Mouse (Mus musculus): ENCODE measurements around the gene Sertad1. TPM values are rescaled to one million over a fixed set of nuclear protein-coding genes. Genes with fewer than 3 reads are reported as not detected.

The Sertad1 gene
- polyA plus RNA-seq, 1 experiment from 2014 or later, result 35.6 TPM

GRCm38 (mm10) chr7:27479750-27480149, 7.0 kb upstream of the Sertad1 start:
- Histone ChIP-seq H3K27me3 (ENCODE audit: control insufficient read depth, insufficient read depth, low read length) (no peaks in the 10 kb centered on the region), H3K9me3 (ENCODE audit: control insufficient read depth, low read length) (no peaks in the 10 kb centered on the region), H3K36me3 (ENCODE audit: control insufficient read depth, insufficient read depth, low read length) (peaks cover 14% of the 10 kb centered on the region), H3K4me3 (ENCODE audit: low read length) (no peak overlapping the region), H3K4me1 (ENCODE audit: control insufficient read depth, insufficient read depth, low read length) (peaks cover 16% of the 10 kb centered on the region), H3K27ac (ENCODE audit: low read depth, low read length) (peak overlapping the region; percentile 42; the same call in 1 of the 2 replicates), H3K4me2 (replicated peaks; ENCODE audit: low read depth, low read length) (no peak overlapping the region), H3K9ac (ENCODE audit: low read depth, low read length) (no peak overlapping the region)
- no peak for ATAC-seq (ENCODE audit: low FRiP score, low TSS enrichment)
- 45% methylated on average over 1 of the region's 1 CpGs for WGBS

DNA sequence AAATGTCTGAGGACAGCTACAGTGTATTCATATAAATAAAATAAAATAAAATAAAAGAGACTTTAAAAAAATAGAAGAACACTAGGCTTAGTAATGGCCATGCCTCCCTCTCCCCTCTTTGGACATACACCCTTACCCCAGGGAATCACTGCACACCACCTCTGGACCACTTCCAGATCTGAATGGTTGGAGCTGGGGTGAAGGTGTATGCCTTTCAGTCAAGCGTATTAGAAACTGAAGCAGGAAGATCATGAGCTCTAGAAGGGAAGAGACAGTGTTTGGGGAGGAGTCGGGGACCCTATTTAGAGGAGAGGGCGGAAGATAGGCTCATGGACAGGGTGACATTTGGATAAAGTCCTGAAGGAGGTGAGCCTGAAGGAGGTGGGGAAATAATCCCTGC, 6.2 kb upstream of the Sertad1 start:
- no peak for ATAC-seq (ENCODE audit: low FRiP score, low TSS enrichment)
- Histone ChIP-seq H3K36me3 (ENCODE audit: control insufficient read depth, insufficient read depth, low read length) (peaks cover 14% of the 10 kb centered on the region), H3K27ac (ENCODE audit: low read depth, low read length) (peak overlapping the region; percentile 25), H3K9ac (ENCODE audit: low read depth, low read length) (no peak overlapping the region; the same call in 1 of the 2 replicates), H3K4me3 (ENCODE audit: low read length) (peak overlapping the region; percentile 20; the same call in 1 of the 2 replicates), H3K27me3 (ENCODE audit: control insufficient read depth, insufficient read depth, low read length) (no peaks in the 10 kb centered on the region), H3K4me1 (ENCODE audit: control insufficient read depth, insufficient read depth, low read length) (peaks cover 10% of the 10 kb centered on the region), H3K4me2 (replicated peaks; ENCODE audit: low read depth, low read length) (peak overlapping the region; percentile 33), H3K9me3 (ENCODE audit: control insufficient read depth, low read length) (no peaks in the 10 kb centered on the region)
- 54% methylated on average over 3 of the region's 3 CpGs for WGBS

- H3K4me2 ChIP-seq (replicated peaks; ENCODE audit: low read depth, low read length), result peak overlapping the region; percentile 33
- peaks cover 12% of the 10 kb centered on the region for H3K36me3 ChIP-seq (ENCODE audit: control insufficient read depth, insufficient read depth, low read length)
- H3K4me1 ChIP-seq (ENCODE audit: control insufficient read depth, insufficient read depth, low read length), result peaks cover 7% of the 10 kb centered on the region
- peak overlapping the region; percentile 24; the same call in 1 of the 2 replicates for H3K9ac ChIP-seq (ENCODE audit: low read depth, low read length)
- WGBS, result 16% methylated on average over 9 of the region's 11 CpGs
- no peaks in the 10 kb centered on the region for H3K27me3 ChIP-seq (ENCODE audit: control insufficient read depth, insufficient read depth, low read length)
- no peak for ATAC-seq (ENCODE audit: low FRiP score, low TSS enrichment)
- no peaks in the 10 kb centered on the region for H3K9me3 ChIP-seq (ENCODE audit: control insufficient read depth, low read length)
- peak overlapping the region; percentile 20 for H3K4me3 ChIP-seq (ENCODE audit: low read length)
- H3K27ac ChIP-seq (ENCODE audit: low read depth, low read length), result peak overlapping the region; percentile 25
Observed at GRCm38 (mm10) chr7:27480927-27481626, 5.6 kb upstream of the Sertad1 start.

DNA sequence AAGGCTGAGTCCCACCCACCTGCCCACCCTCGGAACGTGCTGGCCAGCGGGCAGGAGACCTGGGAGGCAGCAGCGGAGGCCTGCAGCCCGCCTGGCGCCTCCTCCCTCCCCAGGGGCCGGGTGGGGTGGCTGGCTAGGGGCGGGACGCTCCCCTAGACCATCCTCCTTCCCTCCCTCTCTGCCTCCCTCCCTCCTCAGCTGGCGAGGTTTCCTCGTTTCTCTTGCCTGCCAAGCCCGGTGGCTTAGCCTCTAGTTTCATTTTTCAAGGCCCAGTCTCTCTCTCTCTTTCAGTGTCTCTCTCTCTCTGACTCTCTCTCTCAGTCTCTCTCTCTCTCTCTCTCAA, 5.1 kb upstream of the Sertad1 start:
- Histone ChIP-seq H3K4me1 (ENCODE audit: control insufficient read depth, insufficient read depth, low read length) (peaks cover 7% of the 10 kb centered on the region), H3K27me3 (ENCODE audit: control insufficient read depth, insufficient read depth, low read length) (no peaks in the 10 kb centered on the region), H3K27ac (ENCODE audit: low read depth, low read length) (peak overlapping the region; percentile 25; the same call in 1 of the 2 replicates), H3K9ac (ENCODE audit: low read depth, low read length) (peak overlapping the region; percentile 24; the same call in 1 of the 2 replicates), H3K4me3 (ENCODE audit: low read length) (peak overlapping the region; percentile 20), H3K9me3 (ENCODE audit: control insufficient read depth, low read length) (no peaks in the 10 kb centered on the region), H3K4me2 (replicated peaks; ENCODE audit: low read depth, low read length) (peak overlapping the region; percentile 33), H3K36me3 (ENCODE audit: control insufficient read depth, insufficient read depth, low read length) (peaks cover 7% of the 10 kb centered on the region)
- peak; percentile 96 for ATAC-seq (ENCODE audit: low FRiP score, low TSS enrichment)
- WGBS, result 0% methylated on average over 9 of the region's 12 CpGs

DNA sequence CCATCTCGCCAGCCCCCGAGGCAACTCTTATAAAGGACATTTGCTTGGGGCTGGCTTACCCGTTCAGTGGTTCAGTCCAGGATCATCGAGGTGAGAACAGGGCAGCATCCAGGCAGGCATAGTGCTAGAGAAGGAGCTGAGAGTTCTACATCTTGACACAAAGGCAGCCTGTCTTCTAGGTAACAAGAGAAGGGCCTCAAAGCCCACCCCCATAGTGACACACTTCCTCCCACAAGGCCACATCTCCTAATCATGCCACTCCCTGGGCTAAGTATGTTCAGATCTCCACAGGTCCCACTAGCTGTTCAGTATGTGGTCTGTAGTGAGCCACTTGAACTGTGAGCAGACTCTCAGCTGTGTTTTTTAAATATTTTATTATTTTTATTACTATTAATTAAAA, 2.9 kb upstream of the Sertad1 start:
- Histone ChIP-seq H3K4me3 (ENCODE audit: low read length) (no peak overlapping the region), H3K9me3 (ENCODE audit: control insufficient read depth, low read length) (no peaks in the 10 kb centered on the region), H3K36me3 (ENCODE audit: control insufficient read depth, insufficient read depth, low read length) (no peaks in the 10 kb centered on the region), H3K4me2 (replicated peaks; ENCODE audit: low read depth, low read length) (no peak overlapping the region), H3K4me1 (ENCODE audit: control insufficient read depth, insufficient read depth, low read length) (0 out of 2 replicates have a peak, but pooled peaks cover 3% of the 10 kb centered on the region), H3K9ac (ENCODE audit: low read depth, low read length) (no peak overlapping the region), H3K27me3 (ENCODE audit: control insufficient read depth, insufficient read depth, low read length) (no peaks in the 10 kb centered on the region), H3K27ac (ENCODE audit: low read depth, low read length) (no peak overlapping the region)
- ATAC-seq (ENCODE audit: low FRiP score, low TSS enrichment), result no peak
- WGBS, result 87% methylated on average over 4 of the region's 4 CpGs

DNA sequence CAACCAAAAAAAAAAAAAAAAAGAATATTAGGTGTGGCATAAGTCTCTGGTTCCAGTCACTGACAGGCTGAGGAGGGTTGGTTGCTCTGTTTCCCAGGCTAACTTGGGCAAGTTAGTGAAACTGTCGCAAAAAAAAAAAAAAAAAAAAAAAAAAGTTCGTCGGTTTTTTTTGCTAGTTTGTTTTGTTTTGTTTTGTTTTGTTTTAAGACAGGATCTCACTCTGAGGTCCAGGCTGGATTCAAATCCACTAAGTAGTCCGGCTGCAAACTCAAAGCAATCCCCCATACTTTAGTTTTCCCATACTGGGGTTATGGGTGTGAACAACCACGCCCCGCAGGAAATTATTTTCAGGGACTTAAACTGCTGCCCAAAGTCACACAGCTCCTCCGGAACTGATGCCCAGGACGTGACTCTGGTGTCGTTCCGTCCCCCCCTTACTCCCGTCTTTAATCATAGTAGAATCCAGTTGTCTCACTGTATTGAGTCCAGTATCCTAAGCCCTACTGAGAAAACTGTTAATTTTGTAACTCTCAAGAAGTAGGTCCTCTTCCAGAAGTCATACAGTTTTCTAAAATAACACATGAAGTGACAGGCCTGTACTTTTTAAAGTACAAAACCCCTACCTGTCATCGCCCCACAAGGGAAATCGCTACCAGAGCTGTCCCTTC, 474 bp upstream of the Sertad1 start:
- no peak for ATAC-seq (ENCODE audit: low FRiP score, low TSS enrichment)
- H3K36me3 ChIP-seq (ENCODE audit: control insufficient read depth, insufficient read depth, low read length), result peaks cover 8% of the 10 kb centered on the region
- no peaks in the 10 kb centered on the region for H3K27me3 ChIP-seq (ENCODE audit: control insufficient read depth, insufficient read depth, low read length)
- H3K4me1 ChIP-seq (ENCODE audit: control insufficient read depth, insufficient read depth, low read length), result peaks cover 18% of the 10 kb centered on the region; the same call in 1 of the 2 replicates
- peak overlapping the region; percentile 72 for H3K4me2 ChIP-seq (replicated peaks; ENCODE audit: low read depth, low read length)
- H3K4me3 ChIP-seq (ENCODE audit: low read length), result peak overlapping the region; percentile 76
- peak overlapping the region; percentile 55; the same call in 1 of the 2 replicates for H3K27ac ChIP-seq (ENCODE audit: low read depth, low read length)
- WGBS, result 3% methylated on average over 13 of the region's 13 CpGs
- H3K9me3 ChIP-seq (ENCODE audit: control insufficient read depth, low read length), result no peaks in the 10 kb centered on the region
- H3K9ac ChIP-seq (ENCODE audit: low read depth, low read length), result peak overlapping the region; percentile 44

DNA sequence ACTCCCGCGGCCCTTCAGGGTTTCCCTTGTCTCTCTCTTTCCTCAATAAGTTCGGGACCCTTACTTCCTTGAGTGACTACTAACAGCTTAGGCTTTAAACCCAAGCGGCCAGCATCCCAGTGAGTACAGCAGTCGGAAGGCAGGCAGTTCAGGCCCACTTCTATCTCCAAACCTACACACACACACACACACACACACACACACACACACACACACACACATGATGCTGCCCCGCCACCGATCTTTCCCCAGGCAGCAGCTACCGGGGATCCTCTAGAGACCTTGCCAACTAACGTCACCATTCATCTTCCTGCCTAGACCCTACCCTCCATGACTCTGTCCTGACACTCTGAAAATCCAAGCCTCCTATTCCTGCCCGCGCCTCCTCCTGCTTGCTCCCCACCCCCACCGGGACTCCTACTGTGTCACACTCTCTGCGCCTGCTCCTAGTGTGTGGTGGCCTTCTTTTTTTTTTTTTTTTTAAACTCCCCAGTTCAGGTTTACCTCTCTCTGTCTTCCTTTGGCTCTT, 1.1 kb downstream of the Sertad1 start:
- H3K27me3 ChIP-seq (ENCODE audit: control insufficient read depth, insufficient read depth, low read length), result no peaks in the 10 kb centered on the region
- H3K9ac ChIP-seq (ENCODE audit: low read depth, low read length), result peak overlapping the region; percentile 85
- H3K4me2 ChIP-seq (replicated peaks; ENCODE audit: low read depth, low read length), result peak overlapping the region; percentile 67
- peaks cover 8% of the 10 kb centered on the region for H3K36me3 ChIP-seq (ENCODE audit: control insufficient read depth, insufficient read depth, low read length)
- H3K27ac ChIP-seq (ENCODE audit: low read depth, low read length), result peak overlapping the region; percentile 98
- no peak for ATAC-seq (ENCODE audit: low FRiP score, low TSS enrichment)
- H3K4me3 ChIP-seq (ENCODE audit: low read length), result peak overlapping the region; percentile 76
- H3K9me3 ChIP-seq (ENCODE audit: control insufficient read depth, low read length), result no peaks in the 10 kb centered on the region
- H3K4me1 ChIP-seq (ENCODE audit: control insufficient read depth, insufficient read depth, low read length), result peaks cover 19% of the 10 kb centered on the region; the same call in 1 of the 2 replicates
- WGBS, result 3% methylated on average over 13 of the region's 13 CpGs

- no peaks in the 10 kb centered on the region for H3K27me3 ChIP-seq (ENCODE audit: control insufficient read depth, insufficient read depth, low read length)
- H3K4me3 ChIP-seq (ENCODE audit: low read length), result no peak overlapping the region
- no peaks in the 10 kb centered on the region for H3K9me3 ChIP-seq (ENCODE audit: control insufficient read depth, low read length)
- peaks cover 19% of the 10 kb centered on the region; the same call in 1 of the 2 replicates for H3K4me1 ChIP-seq (ENCODE audit: control insufficient read depth, insufficient read depth, low read length)
- no peak overlapping the region for H3K9ac ChIP-seq (ENCODE audit: low read depth, low read length)
- peaks cover 8% of the 10 kb centered on the region for H3K36me3 ChIP-seq (ENCODE audit: control insufficient read depth, insufficient read depth, low read length)
- H3K4me2 ChIP-seq (replicated peaks; ENCODE audit: low read depth, low read length), result no peak overlapping the region
- 91% methylated on average over 24 of the region's 25 CpGs for WGBS
- no peak for ATAC-seq (ENCODE audit: low FRiP score, low TSS enrichment)
- H3K27ac ChIP-seq (ENCODE audit: low read depth, low read length), result peak overlapping the region; percentile 94; the same call in 1 of the 2 replicates
Observed at GRCm38 (mm10) chr7:27489270-27489869, 2.7 kb downstream of the Sertad1 start.

Measured in kidney, embryonic 14.5 days (tissue).